Mouse (Mus musculus): ENCODE measurements at regions not wholly inside any gene's neighbourhood (a gene's known extent, or its start where the extent isn't known, plus 50 kb on each side); places are given as distances from the start of the nearest gene placed in this dataset.

DNA sequence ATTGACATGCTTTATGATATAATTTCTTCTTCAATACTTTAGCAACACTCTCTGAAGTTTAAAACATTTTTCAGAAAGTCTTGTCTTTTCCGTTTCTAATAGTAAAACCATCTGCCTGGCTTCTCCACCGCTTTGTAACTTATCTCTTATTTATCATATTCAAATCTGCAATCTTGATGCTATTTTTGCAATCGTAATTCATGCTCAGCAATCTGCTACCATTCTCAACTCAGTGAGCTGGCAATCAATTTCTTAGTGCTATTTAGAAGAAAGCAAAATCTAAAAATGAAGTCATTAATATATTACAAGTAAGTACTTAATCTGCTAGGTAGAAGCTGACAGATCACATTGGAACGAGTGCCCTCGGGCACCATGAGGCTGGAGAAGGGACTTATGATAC, 384.2 kb upstream of the Cntn6 start:
- TF ChIP-seq CTCF (IDR thresholded peaks at IDR 0.05; ENCODE audit: low read depth, low read length) (no peak), POLR2A (IDR thresholded peaks at IDR 0.05; ENCODE audit: extremely low read depth, insufficient read depth, low read length) (no peak)
